Mouse (Mus musculus) heart, embryonic 11.5 days (tissue): ENCODE data around the gene Uba7. TPM values are rescaled to one million over a fixed set of nuclear protein-coding genes. Genes with fewer than 3 reads are reported as not detected.
A peak's percentile ranks its signal among the peaks of the same experiment; 100 is the strongest.

Experiments used
- ATAC-seq: fragments of 200-750 bp; cut with Nextera tagmentation; replicated peaks from 2 replicates; pipeline ENCODE4 v1.8.0; 2017; ENCODE audit warnings: moderate library complexity; ENCODE audit not compliant: insufficient number of reproducible peaks, low FRiP score, low TSS enrichment
- H3K27ac ChIP-seq: fragments of 300-500 bp; sonication (generic); 2 replicates; pipeline ENCODE4 v1.5.1; 2014; ENCODE audit warnings: mild to moderate bottlenecking, low read depth, low read length
- H3K27me3 ChIP-seq: fragments of 300-500 bp; sonication (generic); 2 replicates; pipeline ENCODE4 v1.6.1; 2014; ENCODE audit warnings: mild to moderate bottlenecking, low read length, mixed read lengths; ENCODE audit not compliant: control insufficient read depth, insufficient read depth
- H3K36me3 ChIP-seq: fragments of 300-500 bp; sonication (generic); 2 replicates; pipeline ENCODE4 v1.6.1; 2014; ENCODE audit warnings: mild to moderate bottlenecking, low read length, moderate library complexity, mixed read lengths; ENCODE audit not compliant: control insufficient read depth, insufficient read depth
- H3K4me1 ChIP-seq: fragments of 300-500 bp; sonication (generic); 2 replicates; pipeline ENCODE4 v1.6.1; 2014; ENCODE audit warnings: low read length; ENCODE audit not compliant: control insufficient read depth, insufficient read depth
- H3K4me2 ChIP-seq: fragments of 300-500 bp; sonication (generic); 2 replicates; pipeline ENCODE4 v1.6.1; 2014; ENCODE audit warnings: mild to moderate bottlenecking, moderate library complexity
- H3K4me3 ChIP-seq: fragments of 300-500 bp; sonication (generic); 2 replicates; pipeline ENCODE4 v1.5.1; 2014; ENCODE audit warnings: low read depth, low read length
- H3K9ac ChIP-seq: fragments of 300-500 bp; sonication (generic); 2 replicates; pipeline ENCODE4 v1.6.1; 2014; ENCODE audit warnings: mild to moderate bottlenecking, low read depth, low read length, moderate library complexity
- H3K9me3 ChIP-seq: fragments of 300-500 bp; sonication (generic); replicated peaks from 2 replicates; pipeline ENCODE4 v1.6.1; 2016; ENCODE audit warnings: low read length; ENCODE audit not compliant: control insufficient read depth
- WGBS: fragments of 180-500 bp; shearing (Covaris S2); extraction: QIAGEN DNeasy Blood & Tissue Kit; methylation state at CpG from one replicate; pipeline ENCODE4 v1.1.7; 2014; ENCODE audit not compliant: insufficient replicate concordance; 5-methylcytosine and 5-hydroxymethylcytosine counted together
- polyA plus RNA-seq: library from polyadenylated mRNA; unstranded; fragments of >200 nt; fragmentation: Nextera tagmentation; extraction: Ambion mirVana; gene quantifications from 2 replicates; pipeline ENCODE4 v1.2.1, GENCODE M21; 2014

The Uba7 gene
- polyA plus RNA-seq, 1 experiment from 2014 or later, result 43.9 TPM

DNA sequence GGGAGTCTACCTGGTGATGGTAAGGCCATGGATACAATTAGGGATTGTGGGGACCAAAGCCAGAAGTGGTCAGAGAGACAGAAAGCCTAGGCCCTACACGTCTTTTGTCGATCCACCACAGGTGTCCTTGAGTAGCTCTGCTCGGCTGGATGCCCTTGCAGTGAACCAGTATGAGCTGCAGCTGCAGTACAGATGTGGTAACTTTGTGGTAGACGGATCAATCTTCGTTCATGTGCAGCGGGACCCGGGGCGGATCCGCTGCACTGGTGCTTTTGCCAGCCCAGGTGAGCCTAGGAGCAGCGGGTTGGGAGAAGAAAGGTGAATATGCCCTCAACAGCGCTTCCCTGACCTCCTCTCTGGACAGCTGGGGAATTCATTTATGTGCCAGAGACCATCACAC, 17.7 kb downstream of the Uba7 start:
- WGBS, result 84% methylated on average over 11 of the region's 11 CpGs
- ATAC-seq, result no peak

DNA sequence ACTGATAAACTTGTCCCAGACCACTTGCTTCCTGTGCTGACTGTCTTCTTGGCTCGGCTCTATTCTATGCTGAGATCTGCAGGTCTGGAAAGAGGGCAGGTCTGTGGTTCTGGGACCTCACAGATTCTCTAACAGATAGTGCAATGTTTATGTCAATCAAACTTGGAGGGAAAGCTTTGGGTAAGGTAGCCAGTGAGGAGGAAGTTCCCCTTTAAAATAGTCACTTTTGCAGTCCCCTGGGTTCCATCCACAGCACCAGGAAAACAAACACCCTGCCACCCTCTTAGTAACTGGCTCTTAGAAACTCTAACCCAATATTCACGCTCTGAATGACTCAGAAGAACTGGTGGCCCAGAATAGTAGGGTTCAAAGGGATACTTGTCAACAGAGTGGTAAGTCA, 19.2 kb downstream of the Uba7 start:
- 21% methylated on average over 2 of the region's 2 CpGs for WGBS
- Histone ChIP-seq H3K4me2 (no peak overlapping the region), H3K4me1 (peaks cover 6% of the 10 kb centered on the region), H3K27ac (peak overlapping the region; percentile 17; the same call in 1 of the 2 replicates), H3K36me3 (no peaks in the 10 kb centered on the region), H3K4me3 (no peak overlapping the region), H3K9me3 (no peaks in the 10 kb centered on the region), H3K27me3 (no peaks in the 10 kb centered on the region), H3K9ac (no peak overlapping the region)
- ATAC-seq, result no peak

More for the DNA sequence above, 17.7 kb downstream of the Uba7 start:
- Histone ChIP-seq H3K9me3 (no peaks in the 10 kb centered on the region), H3K4me1 (peaks cover 6% of the 10 kb centered on the region), H3K4me2 (no peak overlapping the region), H3K4me3 (no peak overlapping the region), H3K27me3 (no peaks in the 10 kb centered on the region), H3K36me3 (no peaks in the 10 kb centered on the region), H3K9ac (no peak overlapping the region), H3K27ac (no peak overlapping the region)

GRCm38 (mm10) chr9:107995513-107995912, 20.2 kb downstream of the Uba7 start:
- Histone ChIP-seq H3K4me2 (no peak overlapping the region), H3K4me1 (peaks cover 6% of the 10 kb centered on the region), H3K27ac (no peak overlapping the region), H3K9me3 (no peaks in the 10 kb centered on the region), H3K36me3 (no peaks in the 10 kb centered on the region), H3K27me3 (no peaks in the 10 kb centered on the region), H3K9ac (no peak overlapping the region), H3K4me3 (no peak overlapping the region)
- no peak for ATAC-seq
- WGBS, result 93% methylated on average over 21 of the region's 21 CpGs

DNA sequence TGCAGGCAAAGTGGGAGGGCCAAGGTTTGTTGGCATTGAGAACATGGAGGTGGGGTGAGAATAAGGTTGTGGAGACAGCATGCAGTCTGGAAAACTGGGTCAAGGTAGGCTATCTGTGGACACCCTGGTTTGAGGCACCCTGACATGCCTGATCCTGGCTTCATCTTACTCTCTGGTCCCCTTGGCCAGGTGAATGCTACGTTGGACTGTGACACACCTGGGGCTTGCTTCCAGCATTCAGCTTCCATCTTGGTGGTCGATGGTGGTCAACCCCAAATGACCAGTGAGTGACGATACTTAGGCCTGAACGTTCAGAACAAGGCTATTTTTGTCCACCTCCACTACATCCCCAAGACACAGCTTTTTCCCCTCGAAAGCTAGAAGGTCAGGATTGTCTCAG, 20.7 kb downstream of the Uba7 start, which contains the start of gene Gm20662:
Gm20662 (plus strand) TSS at position 301 of the 400 bp plus-strand sequence.
- H3K27ac ChIP-seq, result no peak within 1 kb of the TSS
- H3K4me3 ChIP-seq, result no peak within 1 kb of the TSS
- no peak within 1 kb of the TSS for H3K4me2 ChIP-seq
- 83% methylated on average over 5 of the region's 5 CpGs for WGBS
- H3K9me3 ChIP-seq, result no peaks in the 10 kb centered on the region
- H3K9ac ChIP-seq, result no peak within 1 kb of the TSS
- H3K27me3 ChIP-seq, result no peaks in the 10 kb centered on the region
- no peaks in the 10 kb centered on the region for H3K36me3 ChIP-seq
- ATAC-seq, result no peak
- H3K4me1 ChIP-seq, result peaks cover 6% of the 10 kb centered on the region

GRCm38 (mm10) chr9:108001922-108002770, 26.8 kb downstream of the Uba7 start, which contains the start of gene Ip6k1:
Gene Ip6k1 (plus strand): TSS chr9:108002501.
- Histone ChIP-seq H3K9ac (peak within 1 kb of the TSS; percentile 97), H3K27ac (peak within 1 kb of the TSS; percentile 93), H3K4me3 (peak within 1 kb of the TSS; percentile 98), H3K36me3 (no peaks in the 10 kb centered on the region), H3K9me3 (no peaks in the 10 kb centered on the region), H3K4me2 (peak within 1 kb of the TSS; percentile 95), H3K4me1 (peaks cover 21% of the 10 kb centered on the region), H3K27me3 (no peaks in the 10 kb centered on the region)
- under 1% methylated on average over 50 of the region's 51 CpGs for WGBS
- ATAC-seq, result peak; percentile 97

DNA sequence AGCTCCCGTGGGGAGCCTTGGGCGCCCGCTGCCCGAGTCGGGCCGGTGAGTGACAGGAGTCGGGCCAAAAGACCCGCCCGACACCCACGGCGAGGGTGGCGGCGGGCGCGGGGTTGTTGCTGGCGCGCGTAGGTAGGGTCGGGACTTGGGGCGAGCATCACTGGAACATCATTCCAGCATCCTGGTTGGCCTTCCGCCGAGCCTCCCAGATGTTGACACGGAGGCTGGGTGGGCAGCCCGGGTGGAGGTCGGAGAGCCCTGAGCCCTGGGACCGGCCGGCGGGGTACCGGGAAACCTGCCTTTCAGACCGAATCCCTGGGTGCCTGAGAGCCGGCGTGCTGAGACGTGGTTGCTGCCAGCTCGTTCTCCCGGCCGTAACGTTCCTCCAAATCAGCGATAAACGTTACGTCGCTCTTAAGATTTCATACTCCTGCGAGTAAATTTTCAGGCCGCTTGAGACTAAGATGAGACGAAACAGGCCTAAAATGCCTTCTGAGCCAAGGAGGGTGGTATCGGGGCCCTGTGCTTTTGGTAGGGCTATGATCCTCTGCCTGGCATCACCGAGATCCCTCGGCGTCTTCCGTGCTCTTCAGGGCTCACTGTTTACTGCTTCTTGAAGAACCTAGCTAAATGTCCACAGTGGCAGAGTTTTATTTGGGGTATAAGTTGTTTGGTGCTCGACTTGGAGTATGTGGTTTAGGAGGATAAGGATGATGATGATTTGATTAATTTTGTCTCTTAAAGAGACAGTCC, 27.6 kb downstream of the Uba7 start:
- Histone ChIP-seq H3K9ac (peak overlapping the region; percentile 97), H3K4me1 (peaks cover 21% of the 10 kb centered on the region), H3K36me3 (no peaks in the 10 kb centered on the region), H3K27ac (peak overlapping the region; percentile 93), H3K9me3 (no peaks in the 10 kb centered on the region), H3K27me3 (no peaks in the 10 kb centered on the region), H3K4me3 (peak overlapping the region; percentile 98), H3K4me2 (peak overlapping the region; percentile 77)
- ATAC-seq, result peak; percentile 32
- WGBS, result under 1% methylated on average over 50 of the region's 50 CpGs

GRCm38 (mm10) chr9:108003531-108003890, 28.2 kb downstream of the Uba7 start:
- H3K9me3 ChIP-seq, result no peaks in the 10 kb centered on the region
- peak overlapping the region; percentile 77 for H3K4me2 ChIP-seq
- peaks cover 21% of the 10 kb centered on the region for H3K4me1 ChIP-seq
- ATAC-seq, result no peak
- H3K4me3 ChIP-seq, result peak overlapping the region; percentile 98
- H3K36me3 ChIP-seq, result no peaks in the 10 kb centered on the region; the same call in 1 of the 2 replicates
- 33% methylated on average over 8 of the region's 8 CpGs for WGBS
- H3K27me3 ChIP-seq, result no peaks in the 10 kb centered on the region
- H3K27ac ChIP-seq, result no peak overlapping the region
- H3K9ac ChIP-seq, result peak overlapping the region; percentile 97

DNA sequence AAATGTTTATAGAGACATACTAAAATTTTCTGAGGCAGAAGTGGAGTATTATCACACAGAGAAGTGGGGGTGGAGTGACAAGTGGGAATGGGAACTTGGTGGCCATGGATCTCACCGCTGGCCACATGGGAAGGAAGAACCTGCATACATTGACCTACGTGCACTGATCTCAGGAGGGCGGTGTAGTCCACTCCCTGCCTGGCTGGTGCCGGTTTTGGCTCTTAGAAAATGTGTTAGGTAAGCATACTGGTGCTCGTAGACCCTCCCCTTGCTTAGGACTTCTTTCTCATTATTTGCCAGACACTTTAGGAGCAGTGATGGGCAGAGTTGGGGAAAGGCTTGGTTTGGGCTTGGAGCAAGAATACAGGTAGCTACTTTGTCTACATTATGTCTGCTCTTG, 32.7 kb downstream of the Uba7 start:
- Histone ChIP-seq H3K4me3 (no peak overlapping the region), H3K27me3 (no peaks in the 10 kb centered on the region), H3K27ac (no peak overlapping the region), H3K4me1 (peaks cover 18% of the 10 kb centered on the region), H3K36me3 (peaks cover 7% of the 10 kb centered on the region), H3K9me3 (no peaks in the 10 kb centered on the region), H3K4me2 (no peak overlapping the region), H3K9ac (no peak overlapping the region)
- no peak for ATAC-seq
- WGBS, result 88% methylated on average over 5 of the region's 5 CpGs
